Mouse (Mus musculus) CD8-positive naive resting alpha-beta T cell, adult 2 months (primary cell): Measurements from ENCODE around the gene Zfp579.
A peak's percentile ranks its signal among the peaks of the same experiment; 100 is the strongest.
"Not testable (repeated sequence)": the region's sequence is repeated elsewhere in the genome, so short reads cannot be mapped to it uniquely, and the experiment has no call there.

Source experiments
- DNase-seq, 2 experiments: peaks; one replicate each; pipeline ENCODE4 v3.0.0; 2022; ENCODE audit warnings: low read depth in 2 of 2, low spot score in 2 of 2

Zfp579 gene

GRCm38 (mm10) chr7:4996003-4996895 lies at the start of gene Zfp579:
TSS of gene Zfp579 (minus strand) at chr7:4996158.
- DNase-seq = peak; percentile 60 to 78

GRCm38 (mm10) chr7:5044981-5045380 lies 49.0 kb upstream of the Zfp579 start:
- DNase-seq = no peak

- DNase-seq = no peak
Observed at GRCm38 (mm10) chr7:5038940-5039339, 43.0 kb upstream of the Zfp579 start.

DNA sequence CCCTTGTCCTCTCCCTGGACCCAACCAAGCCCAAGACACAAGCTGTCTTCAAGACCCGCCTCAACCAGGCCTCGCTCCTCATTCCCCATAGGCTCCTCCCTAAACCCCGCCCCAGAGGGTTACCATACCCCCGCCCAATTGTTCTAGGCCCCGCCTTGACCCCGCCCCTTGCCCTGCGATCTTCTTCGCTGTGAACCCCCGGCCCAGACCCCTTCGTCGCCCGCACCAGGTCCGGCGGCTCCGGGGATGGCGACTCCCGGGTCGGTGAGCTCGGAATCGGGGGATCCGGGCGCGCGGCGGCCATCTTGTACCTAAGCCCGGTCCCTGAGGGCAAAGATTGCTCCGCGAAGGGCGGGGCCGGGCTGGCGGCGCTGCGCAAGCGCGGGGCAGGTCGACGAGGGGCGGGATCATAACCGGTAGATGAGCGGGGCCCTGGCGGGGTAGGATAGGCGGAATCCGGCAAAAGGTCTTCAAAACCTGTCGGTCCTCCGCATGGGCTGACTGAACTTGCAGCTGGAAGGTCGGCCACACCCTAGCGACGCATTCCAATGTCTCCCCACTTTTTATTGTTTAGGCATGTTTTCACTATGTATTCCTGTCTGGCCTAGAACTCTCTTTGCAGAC lies 42.3 kb upstream of the Zfp579 start, which contains the start of gene Zfp784:
Gene Zfp784 (minus strand): TSS at position 338 of the 624 bp plus-strand sequence.
- peak; percentile 90 to 93 for DNase-seq

DNA sequence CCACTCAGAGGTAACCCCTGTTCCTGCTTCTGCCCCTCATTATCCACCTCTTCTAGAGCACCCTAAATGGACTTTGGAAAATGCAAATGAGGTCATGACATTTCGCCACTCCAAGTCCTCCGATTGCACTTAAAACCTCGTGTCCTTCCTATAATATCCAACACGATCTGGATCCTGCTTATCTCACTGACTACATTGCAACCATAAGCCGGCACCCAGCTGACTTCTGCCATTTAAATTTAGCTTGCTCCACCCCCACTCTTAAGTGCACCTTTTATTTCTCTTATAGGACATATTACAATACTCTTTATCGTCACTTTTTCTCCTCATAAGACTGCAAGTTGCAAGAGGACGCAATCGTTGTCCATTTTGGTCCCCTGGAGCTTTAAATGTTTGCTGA lies 41.5 kb upstream of the Zfp579 start:
- no peak for DNase-seq

- no peak for DNase-seq
Observed at GRCm38 (mm10) chr7:5037026-5037425, 41.1 kb upstream of the Zfp579 start.

GRCm38 (mm10) chr7:5036136-5036535 lies 40.2 kb upstream of the Zfp579 start:
- DNase-seq = no peak

GRCm38 (mm10) chr7:5035628-5036027 lies 39.7 kb upstream of the Zfp579 start:
- DNase-seq = no peak

DNA sequence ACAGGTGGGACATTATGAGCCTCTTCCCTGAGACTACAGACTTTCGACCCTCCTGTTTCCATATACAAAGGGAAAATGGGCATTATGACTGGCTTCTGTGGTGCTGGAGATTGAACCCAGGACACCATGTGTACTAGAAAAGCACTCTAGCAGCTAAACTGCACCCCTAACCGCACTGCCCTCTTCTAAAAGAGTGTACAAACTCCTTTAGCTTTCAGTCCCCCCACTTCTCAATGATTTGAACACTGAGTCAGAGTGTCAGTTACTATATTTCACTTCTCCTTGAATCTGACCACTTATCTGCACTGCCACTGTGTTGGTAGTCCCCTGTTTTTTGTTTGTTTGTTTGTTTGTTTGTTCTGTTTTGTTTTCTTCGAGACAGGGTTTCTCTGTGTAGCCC lies 37.9 kb upstream of the Zfp579 start, which contains the start of gene 4632433K11Rik:
Gene 4632433K11Rik (plus strand): TSS at position 301 of the 400 bp plus-strand sequence.
- no peak for DNase-seq

- DNase-seq = no peak
Observed at GRCm38 (mm10) chr7:5031496-5031895, 35.5 kb upstream of the Zfp579 start.

DNA sequence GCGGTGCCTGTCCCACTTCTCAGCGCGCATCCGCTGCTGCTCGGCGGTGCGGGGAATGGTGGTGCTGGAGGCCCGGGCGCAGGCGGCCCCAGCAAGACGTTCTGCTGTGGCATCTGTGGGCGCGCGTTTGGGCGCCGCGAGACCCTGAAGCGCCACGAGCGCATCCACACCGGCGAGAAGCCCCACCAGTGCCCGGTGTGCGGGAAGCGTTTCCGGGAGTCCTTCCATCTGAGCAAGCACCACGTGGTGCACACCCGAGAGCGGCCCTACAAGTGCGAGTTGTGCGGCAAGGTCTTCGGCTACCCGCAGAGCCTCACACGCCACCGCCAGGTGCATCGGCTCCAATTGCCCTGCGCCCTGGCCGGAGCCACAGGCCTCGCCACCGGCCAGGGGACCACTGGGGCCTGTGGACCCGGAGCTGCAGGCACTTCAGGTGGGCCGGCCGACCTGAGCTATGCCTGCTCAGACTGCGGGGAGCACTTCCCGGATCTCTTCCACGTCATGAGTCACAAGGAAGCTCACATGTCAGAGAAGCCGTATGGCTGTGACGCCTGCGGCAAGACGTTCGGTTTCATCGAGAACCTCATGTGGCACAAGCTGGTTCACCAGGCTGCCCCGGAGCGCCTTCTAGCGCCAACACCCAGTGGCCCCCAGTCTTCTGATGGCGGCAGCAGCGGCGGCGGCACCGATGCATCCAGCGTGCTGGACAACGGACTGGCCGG lies 34.8 kb upstream of the Zfp579 start:
- DNase-seq = no peak

- no peak for DNase-seq
Observed at GRCm38 (mm10) chr7:5029946-5030345, 34.0 kb upstream of the Zfp579 start.

- DNase-seq = no peak
Observed at GRCm38 (mm10) chr7:5029543-5029942, 33.6 kb upstream of the Zfp579 start.

GRCm38 (mm10) chr7:5021197-5021596 lies 25.2 kb upstream of the Zfp579 start:
- DNase-seq = no peak

- no peak for DNase-seq
Observed at GRCm38 (mm10) chr7:5020685-5021084, 24.7 kb upstream of the Zfp579 start.

- DNase-seq = peak; percentile 98 to 99
Observed at GRCm38 (mm10) chr7:5020000-5020681, 24.2 kb upstream of the Zfp579 start, which contains the start of the genes Zfp865 and Ccdc106. TSS of gene Zfp865 (plus strand) at chr7:5020376. TSS of gene Ccdc106 (plus strand) at chr7:5020553.

GRCm38 (mm10) chr7:5019576-5019975 lies 23.6 kb upstream of the Zfp579 start:
- DNase-seq = not testable (repeated sequence)

DNA sequence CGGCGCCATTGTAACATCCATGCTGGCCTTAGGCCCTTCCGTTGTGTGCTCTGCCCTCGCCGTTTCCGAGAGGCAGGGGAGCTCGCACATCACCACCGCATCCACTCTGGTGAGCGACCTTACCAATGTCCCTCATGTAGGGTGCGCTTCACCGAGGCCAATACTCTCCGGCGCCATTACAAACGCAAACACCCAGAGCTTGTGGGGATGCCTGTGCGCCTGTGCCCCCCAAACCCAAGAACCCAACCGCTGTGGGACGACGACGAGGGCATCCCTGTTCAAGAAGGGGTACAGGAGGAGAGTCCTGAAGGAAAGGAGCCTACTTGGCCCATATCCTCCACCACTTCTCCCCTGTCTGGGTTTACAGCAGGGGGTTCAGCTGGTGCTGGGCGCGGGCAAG lies 22.0 kb upstream of the Zfp579 start:
- DNase-seq = no peak

- peak in 1 of 2 experiments; percentile 37 for DNase-seq
Observed at GRCm38 (mm10) chr7:5017352-5017751, 21.4 kb upstream of the Zfp579 start.

- no peak for DNase-seq
Observed at GRCm38 (mm10) chr7:5016920-5017319, 21.0 kb upstream of the Zfp579 start.

- no peak for DNase-seq
Observed at GRCm38 (mm10) chr7:5016057-5016456, 20.1 kb upstream of the Zfp579 start.
